Mouse (Mus musculus): ENCODE results near the gene Mavs.

Gene Mavs

DNA sequence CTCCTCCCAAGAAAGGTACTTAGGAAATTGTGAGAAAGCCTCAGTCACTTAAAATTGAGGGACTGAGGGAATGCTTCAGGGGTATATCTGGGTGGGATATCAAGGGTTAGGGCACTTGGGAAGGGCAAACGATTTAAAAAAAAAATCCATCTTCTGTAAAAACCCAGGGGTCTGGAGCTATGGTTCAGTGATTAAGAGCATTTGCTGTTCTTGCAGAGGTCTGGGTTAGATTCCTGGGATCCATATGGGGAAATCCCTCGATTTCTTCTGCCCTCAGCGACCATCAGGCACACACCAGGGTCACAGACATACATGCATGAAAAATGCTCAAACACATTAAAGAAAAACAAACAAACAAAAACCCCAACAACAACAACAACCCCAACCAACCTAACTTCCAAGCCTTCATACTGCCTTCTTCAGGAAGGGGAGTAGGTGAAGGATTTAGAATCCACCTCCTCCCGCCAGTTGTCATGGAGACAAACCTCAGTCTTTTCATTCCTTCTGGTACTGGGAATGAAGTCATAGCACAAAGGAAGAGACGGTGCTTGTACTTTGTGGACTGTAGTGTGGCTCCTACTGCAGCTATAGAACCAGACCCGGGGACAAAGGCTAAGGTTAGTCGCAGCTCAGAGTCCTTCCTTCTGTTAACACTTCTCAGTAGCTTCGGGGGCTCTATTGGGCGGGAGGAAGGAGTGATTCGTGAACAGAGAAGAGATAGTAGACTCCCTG, 27.8 kb downstream of the Mavs start:
- no peak for DNase-seq (ENCODE audit: low read depth, low spot score)

DNA sequence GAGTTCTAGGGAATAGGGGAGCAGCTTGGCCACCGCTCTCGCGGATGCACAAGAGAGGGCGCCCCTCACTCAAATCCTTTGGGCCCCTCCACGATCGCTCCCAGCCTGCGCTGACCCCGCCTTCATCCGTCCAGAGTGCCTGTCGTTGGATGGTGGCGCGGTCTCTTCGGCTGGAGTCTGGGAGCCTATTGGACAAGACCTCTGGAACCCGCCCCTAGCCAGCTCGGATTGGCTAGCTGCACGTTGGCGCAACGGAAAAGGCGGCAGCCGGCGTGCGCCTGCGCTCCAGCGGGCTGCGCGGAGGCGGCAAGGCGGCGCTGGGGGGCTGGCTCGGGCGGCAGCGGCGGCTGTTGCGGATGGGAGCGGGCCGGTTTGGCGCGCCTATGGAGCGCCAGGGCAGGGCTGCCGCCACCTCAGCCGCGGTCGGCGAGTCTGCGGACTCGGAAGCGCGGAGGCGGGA, 28.4 kb downstream of the Mavs start, which contains the start of gene Pank2:
TSS of gene Pank2 (plus strand) at position 283 of the 460 bp plus-strand sequence.
- DNase-seq (ENCODE audit: low read depth, low spot score) = peak; percentile 98

DNA sequence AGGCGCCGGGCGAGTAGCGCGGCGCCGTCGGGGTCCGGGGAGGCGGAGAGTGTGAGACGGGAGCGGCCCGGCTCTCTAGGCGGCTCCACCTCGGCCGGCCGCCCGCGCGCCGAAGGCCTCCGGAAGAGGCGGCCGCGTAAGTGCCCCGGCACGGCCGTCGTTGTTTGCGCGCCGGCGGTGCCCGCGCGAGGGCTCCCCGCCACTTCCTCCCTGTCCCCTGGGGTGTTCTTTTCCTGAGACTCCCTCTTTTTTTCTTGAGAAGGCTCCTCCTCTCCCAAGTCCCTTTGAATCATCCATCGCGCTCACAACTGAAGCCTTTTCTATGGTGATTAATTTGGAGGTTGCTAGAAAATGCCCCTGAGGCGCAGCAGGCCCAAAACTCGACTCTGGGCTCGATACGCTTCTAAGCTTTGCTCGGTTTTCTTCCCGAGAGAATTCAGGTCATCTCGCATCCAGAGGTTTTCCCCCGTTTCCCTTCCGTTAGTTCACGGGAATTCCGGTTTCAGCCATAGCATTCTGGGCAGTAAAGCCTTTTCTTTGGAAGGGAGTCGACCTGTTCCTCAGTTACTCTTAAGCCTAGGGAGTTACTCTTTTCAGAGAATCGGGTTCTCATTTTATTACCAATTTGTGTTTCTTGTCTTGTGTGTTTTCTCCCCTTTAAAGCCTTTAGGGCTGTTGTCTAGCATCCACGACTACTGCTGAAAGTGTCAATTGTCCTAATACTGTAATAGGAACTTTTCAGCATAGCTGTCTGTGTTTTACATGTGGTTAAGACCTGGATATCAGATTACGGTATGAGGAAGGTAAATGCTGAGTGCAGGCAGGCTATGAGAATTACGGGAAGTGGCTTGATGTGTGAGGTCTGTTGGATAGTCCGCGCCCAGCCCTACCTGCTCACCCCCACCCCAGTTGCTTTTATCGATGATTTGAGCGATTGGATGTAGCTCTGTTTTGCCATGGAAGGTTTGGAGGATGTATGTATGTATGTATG, 29.1 kb downstream of the Mavs start:
- peak; percentile 54 for DNase-seq (ENCODE audit: low read depth, low spot score)

DNA sequence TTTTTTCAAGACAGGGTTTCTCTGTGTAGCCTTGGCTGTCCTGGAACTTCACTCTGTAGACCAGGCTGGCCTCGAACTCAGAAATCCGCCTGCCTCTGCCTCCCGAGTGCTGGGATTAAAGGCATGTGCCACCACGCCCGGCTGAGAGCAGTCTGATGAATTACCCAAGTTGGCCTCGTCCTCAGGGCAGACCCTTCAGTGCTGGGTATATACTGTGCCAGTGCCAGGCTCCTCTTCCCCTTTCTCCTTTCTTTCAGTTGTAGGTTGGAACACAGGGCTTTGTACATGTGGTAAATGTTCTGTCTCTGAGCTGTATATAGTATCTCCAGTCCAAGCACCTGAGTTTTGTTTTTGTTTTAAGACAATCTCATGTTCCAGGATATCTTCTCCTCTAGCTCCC, 30.2 kb downstream of the Mavs start:
- DNase-seq (ENCODE audit: low read depth, low spot score) = no peak

DNA sequence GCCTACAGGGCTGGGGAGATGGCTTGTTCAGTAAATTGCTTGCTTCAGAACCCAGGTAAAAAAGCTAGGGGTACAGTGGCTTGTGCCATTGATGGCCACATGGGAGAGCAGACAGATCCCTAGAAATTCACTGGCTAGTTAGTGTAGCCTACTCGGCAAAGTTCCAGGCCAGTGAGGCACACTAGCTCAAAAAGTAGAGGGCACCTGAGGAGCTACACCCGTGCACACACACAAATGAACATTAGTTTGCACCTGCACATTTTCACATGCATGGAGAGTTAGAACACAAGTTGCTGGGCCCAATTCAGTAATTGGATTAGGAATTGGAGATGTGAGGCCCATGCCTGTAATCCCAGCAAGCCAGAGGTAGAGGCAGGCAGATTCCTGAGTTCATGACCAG, 31.2 kb downstream of the Mavs start:
- no peak for DNase-seq (ENCODE audit: low read depth, low spot score)

DNA sequence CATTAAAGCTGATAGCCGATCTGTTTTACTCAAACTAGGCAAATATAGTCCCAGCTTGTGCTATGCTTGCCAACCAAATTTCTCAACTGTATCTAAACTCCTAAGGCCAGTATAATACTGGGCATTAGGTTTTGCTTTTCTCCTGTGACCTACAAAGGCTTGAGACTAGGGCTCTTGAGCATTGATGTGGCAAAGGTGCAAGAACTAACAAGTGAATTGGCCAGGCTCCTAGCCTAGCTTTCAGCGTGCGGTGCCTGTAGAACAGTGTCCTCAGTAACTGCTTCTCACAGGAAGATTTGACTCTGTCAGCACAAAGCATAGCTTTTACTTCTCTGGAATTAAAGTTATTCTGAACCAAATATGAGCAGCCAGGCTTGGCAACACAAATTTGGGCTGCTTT, 41.6 kb downstream of the Mavs start:
- DNase-seq (ENCODE audit: low read depth, low spot score) = no peak

DNA sequence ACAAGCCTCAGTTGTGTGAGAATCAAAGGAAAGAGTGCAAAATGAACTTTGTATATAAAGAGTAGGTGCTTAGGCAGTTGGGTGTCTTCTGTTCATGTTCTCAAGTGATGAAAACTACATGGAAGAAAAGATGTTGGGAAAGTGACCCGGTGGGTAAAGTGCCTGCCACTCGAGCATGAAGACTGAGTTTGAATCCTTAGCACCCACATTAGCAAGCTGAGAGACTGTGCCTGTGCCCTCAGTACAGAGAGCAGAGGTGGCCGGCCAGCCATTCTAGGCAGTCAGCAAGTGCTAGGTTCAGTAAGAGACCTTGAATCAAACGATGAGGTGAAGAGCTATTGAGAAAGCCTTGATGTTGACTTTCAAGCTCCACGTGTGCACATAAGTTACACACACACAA, 42.9 kb downstream of the Mavs start:
- DNase-seq (ENCODE audit: low read depth, low spot score) = no peak

DNA sequence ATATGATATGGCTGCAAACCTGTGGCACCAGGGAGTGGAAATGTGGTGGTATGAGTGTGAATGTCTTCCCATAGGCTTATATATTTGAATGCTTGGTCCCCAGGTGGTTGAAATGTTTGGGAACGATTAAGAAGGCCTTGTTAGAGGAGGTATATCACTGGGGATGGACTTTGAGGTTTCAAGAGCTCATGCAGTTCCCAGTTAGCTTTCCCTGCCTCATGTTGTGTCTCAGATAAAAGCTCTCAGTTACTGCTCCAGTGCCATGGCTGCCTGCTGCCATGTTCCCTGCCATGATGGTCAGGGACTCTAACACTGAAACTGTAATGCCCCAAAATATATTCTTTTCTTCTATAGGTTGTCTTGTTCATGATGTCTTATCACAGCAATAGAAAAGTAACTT, 47.7 kb downstream of the Mavs start:
- no peak for DNase-seq (ENCODE audit: low read depth, low spot score)

DNA sequence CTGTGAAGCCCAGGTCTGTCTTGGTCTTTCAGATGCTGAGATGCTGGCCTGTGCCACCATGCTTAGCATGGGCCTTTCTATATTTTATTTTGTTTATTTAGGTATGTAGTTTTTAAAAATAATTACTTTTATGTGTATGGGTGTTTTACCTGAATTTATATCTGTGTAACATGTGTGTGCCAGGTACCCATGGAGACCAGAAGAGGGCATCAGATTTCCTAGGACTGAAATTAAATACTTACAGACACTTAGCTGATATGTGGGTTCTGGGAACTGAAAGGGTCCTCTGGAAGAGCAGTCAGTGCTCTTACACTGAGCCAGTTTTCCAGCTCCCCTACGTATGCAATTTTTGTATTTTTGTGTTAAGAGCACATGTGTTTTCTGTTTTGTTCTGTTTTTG, 52.4 kb downstream of the Mavs start:
- DNase-seq (ENCODE audit: low read depth, low spot score) = no peak

DNA sequence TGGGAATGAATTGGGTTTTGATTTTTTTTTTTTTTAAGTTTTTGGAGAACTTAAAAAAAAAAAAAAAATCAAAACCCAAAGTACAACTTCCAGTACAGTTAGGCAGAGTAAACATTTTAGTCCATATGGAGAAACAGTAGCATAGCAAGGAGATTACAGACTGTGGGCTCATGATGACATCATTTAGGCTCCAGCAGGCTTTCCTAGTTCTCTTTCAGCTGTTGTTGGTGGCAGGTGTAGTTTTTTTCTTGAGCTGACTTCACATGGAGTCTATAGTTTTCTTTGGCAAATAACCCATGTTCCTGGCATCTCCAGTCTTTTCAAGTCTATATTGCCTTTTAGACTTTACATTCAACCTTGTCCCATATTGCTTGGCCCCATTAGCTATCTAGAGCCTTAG, 56.8 kb downstream of the Mavs start:
- no peak for DNase-seq (ENCODE audit: low read depth, low spot score)

DNA sequence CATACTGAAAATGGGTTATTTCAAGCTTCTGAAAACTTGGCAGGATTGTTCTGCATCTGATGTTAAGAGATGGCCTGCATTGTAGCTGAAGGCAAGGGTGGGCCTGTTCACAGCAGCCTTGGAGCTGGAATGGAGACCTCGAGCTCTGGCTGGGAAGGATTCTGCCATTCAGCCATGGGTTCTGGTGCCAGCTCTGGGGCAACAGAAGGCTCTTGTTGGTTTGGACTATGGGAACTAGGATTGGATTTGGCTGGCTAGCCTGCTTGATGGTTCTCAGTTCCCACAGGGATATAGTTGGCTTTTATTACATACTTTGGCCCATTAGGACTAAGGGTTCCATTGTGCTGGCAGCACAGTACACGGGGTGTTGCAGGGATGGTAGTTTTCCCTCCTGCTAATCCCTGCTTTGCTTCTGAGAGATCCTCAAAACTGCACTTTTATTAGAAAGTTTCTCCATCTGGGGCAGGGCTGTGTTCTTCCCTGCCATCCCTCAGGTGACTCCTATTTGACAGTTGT, 62.9 kb downstream of the Mavs start:
- DNase-seq (ENCODE audit: low read depth, low spot score) = no peak
